Mouse (Mus musculus) hindbrain, postnatal 0 days (tissue): ENCODE data around the gene Tert. TPM values are rescaled to one million over a fixed set of nuclear protein-coding genes. Genes with fewer than 3 reads are reported as not detected.

Experiments used
- ATAC-seq: fragments of 200-750 bp; cut with Nextera tagmentation; 2 replicates; pipeline ENCODE4 v1.8.0; 2017; ENCODE audit warnings: mild to moderate bottlenecking, moderate TSS enrichment, moderate library complexity
- DNase-seq: peaks from one replicate; pipeline ENCODE4 v3.0.0-alpha.2; 2015; ENCODE audit warnings: low spot score
- H3K27ac ChIP-seq: fragments of 300-500 bp; sonication (generic); 2 replicates; pipeline ENCODE4 v1.5.1; 2014; ENCODE audit warnings: mild to moderate bottlenecking
- H3K27me3 ChIP-seq: fragments of 300-500 bp; sonication (generic); 2 replicates; pipeline ENCODE4 v1.6.1; 2014; ENCODE audit warnings: low read length, mixed read lengths; ENCODE audit not compliant: insufficient read depth
- H3K36me3 ChIP-seq: fragments of 300-500 bp; sonication (generic); 2 replicates; pipeline ENCODE4 v1.6.1; 2014; ENCODE audit warnings: low read length, mixed read lengths; ENCODE audit not compliant: insufficient read depth
- H3K4me1 ChIP-seq: fragments of 300-500 bp; sonication (generic); 2 replicates; pipeline ENCODE4 v1.6.1; 2014; ENCODE audit warnings: antibody characterized with exemption, low read length, mixed read lengths; ENCODE audit not compliant: insufficient read depth
- H3K4me2 ChIP-seq: fragments of 300-500 bp; sonication (generic); 2 replicates; pipeline ENCODE4 v1.6.1; 2014; ENCODE audit warnings: low read depth, mild to moderate bottlenecking, low read length, moderate library complexity, mixed read lengths
- H3K4me3 ChIP-seq: fragments of 300-500 bp; sonication (generic); 2 replicates; pipeline ENCODE4 v1.5.1; 2014; ENCODE audit warnings: low read length
- H3K9ac ChIP-seq: fragments of 300-500 bp; sonication (generic); replicated peaks from 2 replicates; pipeline ENCODE4 v1.6.1; 2014; ENCODE audit warnings: mild to moderate bottlenecking, low read length, moderate library complexity, mixed read lengths
- H3K9me3 ChIP-seq: fragments of 300-500 bp; sonication (generic); 2 replicates; pipeline ENCODE4 v1.6.1; 2016; ENCODE audit warnings: low read length, mixed read lengths
- CTCF ChIP-seq: IDR thresholded peaks from 2 replicates; pipeline ENCODE4 v1.5.1; 2016; ENCODE audit warnings: antibody characterized with exemption, control low read depth, low read depth
- WGBS: fragments of 180-500 bp; shearing (Covaris S2); extraction: QIAGEN DNeasy Blood & Tissue Kit; methylation state at CpG from one replicate; pipeline ENCODE4 v1.1.7; 2014; 5-methylcytosine and 5-hydroxymethylcytosine counted together
- polyA plus RNA-seq: library from polyadenylated mRNA; unstranded; fragments of >200 nt; fragmentation: Nextera tagmentation; extraction: Ambion mirVana; gene quantifications from 2 replicates; pipeline ENCODE4 v1.2.1, GENCODE M21; 2015
- total RNA-seq: library from RNA; depleted of rRNA; stranded (reverse); fragments of >200 nt; gene quantifications from 2 replicates; pipeline ENCODE4 v1.2.3, GENCODE M21; 2014; rRNA removed

Gene Tert
- total and polyA plus RNA-seq, 2 experiments from 2014 or later, result 2.7 to 8.0 TPM

DNA sequence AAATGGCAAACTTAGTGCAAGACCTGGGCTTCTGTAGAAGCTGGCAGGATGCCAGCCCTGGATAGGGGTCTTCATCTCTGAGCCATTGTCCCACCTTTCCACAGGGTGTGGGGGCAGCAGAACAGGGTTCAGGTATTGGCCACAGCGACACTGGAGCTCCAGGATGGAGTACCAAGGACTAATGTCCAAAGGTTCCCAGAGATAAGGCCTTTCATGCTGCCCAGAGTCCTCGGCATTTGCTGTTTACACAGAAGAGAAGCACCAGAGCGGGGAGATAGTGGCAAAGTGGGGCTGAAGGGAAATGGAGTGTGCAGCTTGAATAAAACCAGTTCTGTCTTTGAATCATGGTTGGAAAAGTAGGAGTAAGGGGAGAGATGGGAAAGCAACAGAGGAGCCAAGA is 69.8 kb downstream of the Tert start:
- TF ChIP-seq CTCF, result no peak
- DNase-seq (no peak), ATAC-seq (no peak)
- no peak overlapping the region for H3K4me3 ChIP-seq
- no peaks in the 10 kb centered on the region for H3K9me3 ChIP-seq
- no peaks in the 10 kb centered on the region for H3K27me3 ChIP-seq
- H3K4me1 ChIP-seq, result no peaks in the 10 kb centered on the region
- H3K4me2 ChIP-seq, result no peak overlapping the region
- no peak overlapping the region for H3K27ac ChIP-seq
- H3K36me3 ChIP-seq, result no peaks in the 10 kb centered on the region
- H3K9ac ChIP-seq, result no peak overlapping the region
- WGBS, result 82% methylated on average over 3 of the region's 3 CpGs

Other genes with a start within 250 kb of the Tert start
- 191 and 199 TPM in 2 replicates for gene Lpcat1, start 159.7 kb upstream of the Tert start, total RNA-seq
- 75.7 and 78.5 TPM in 2 replicates for gene Lpcat1, start 159.7 kb upstream of the Tert start, polyA plus RNA-seq
- gene Slc6a3, start 90.2 kb upstream of the Tert start, total RNA-seq, result 5.7 and 8.5 TPM in 2 replicates
- 0.51 and 0.79 TPM in 2 replicates for gene Slc6a3, start 90.2 kb upstream of the Tert start, polyA plus RNA-seq
- gene Clptm1l, start 22.9 kb upstream of the Tert start, total RNA-seq, result 130 and 150 TPM in 2 replicates
- 127 and 131 TPM in 2 replicates for gene Clptm1l, start 22.9 kb upstream of the Tert start, polyA plus RNA-seq
- gene Slc6a18, start 51.1 kb downstream of the Tert start, total RNA-seq, result not detected in 2 replicates
- not detected in 2 replicates for gene Slc6a18, start 51.1 kb downstream of the Tert start, polyA plus RNA-seq
- gene Slc6a19, start 78.0 kb downstream of the Tert start, total RNA-seq, result 0.05 and 0.14 TPM in 2 replicates
- 0.34 and 0.51 TPM in 2 replicates for gene Slc6a19, start 78.0 kb downstream of the Tert start, polyA plus RNA-seq
- gene Slc12a7, start 106.2 kb downstream of the Tert start, total RNA-seq, result 7.1 and 11.0 TPM in 2 replicates
- gene Slc12a7, start 106.2 kb downstream of the Tert start, polyA plus RNA-seq, result 4.2 and 4.3 TPM in 2 replicates
- gene Nkd2, start 220.7 kb downstream of the Tert start, total RNA-seq, result 18.3 and 24.2 TPM in 2 replicates
- 10.3 and 12.6 TPM in 2 replicates for gene Nkd2, start 220.7 kb downstream of the Tert start, polyA plus RNA-seq